Mouse (Mus musculus): ENCODE measurements at regions not wholly inside any gene's neighbourhood (a gene's known extent, or its start where the extent isn't known, plus 50 kb on each side); places are given as distances from the start of the nearest gene placed in this dataset.
A peak's percentile ranks its signal among the peaks of the same experiment; 100 is the strongest.
"Not testable (repeated sequence)": the region's sequence is repeated elsewhere in the genome, so short reads cannot be mapped to it uniquely, and the experiment has no call there.

- no peak for DNase-seq
Observed at GRCm38 (mm10) chr11:16649599-16649998, 102.4 kb upstream of the Egfr start.

DNA sequence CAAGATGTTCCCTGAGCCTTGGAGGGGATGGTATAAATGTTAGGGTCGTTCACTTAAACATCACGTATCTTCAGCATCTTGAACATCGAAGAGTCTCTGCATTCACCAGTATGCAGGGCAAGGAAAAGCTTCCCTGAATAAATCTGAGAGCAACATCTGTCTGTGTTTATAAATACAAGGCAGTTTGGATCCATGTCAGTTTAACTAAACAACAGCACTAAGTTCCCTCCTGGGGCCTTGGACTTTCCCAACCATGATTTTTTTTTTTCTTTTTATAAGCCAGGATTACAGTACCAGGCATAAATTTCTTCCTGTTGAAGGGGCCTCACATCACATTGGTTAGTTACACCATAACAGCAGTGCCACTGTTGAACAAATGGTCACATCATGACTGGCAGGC, 88.2 kb upstream of the Egfr start:
- no peak for DNase-seq

DNA sequence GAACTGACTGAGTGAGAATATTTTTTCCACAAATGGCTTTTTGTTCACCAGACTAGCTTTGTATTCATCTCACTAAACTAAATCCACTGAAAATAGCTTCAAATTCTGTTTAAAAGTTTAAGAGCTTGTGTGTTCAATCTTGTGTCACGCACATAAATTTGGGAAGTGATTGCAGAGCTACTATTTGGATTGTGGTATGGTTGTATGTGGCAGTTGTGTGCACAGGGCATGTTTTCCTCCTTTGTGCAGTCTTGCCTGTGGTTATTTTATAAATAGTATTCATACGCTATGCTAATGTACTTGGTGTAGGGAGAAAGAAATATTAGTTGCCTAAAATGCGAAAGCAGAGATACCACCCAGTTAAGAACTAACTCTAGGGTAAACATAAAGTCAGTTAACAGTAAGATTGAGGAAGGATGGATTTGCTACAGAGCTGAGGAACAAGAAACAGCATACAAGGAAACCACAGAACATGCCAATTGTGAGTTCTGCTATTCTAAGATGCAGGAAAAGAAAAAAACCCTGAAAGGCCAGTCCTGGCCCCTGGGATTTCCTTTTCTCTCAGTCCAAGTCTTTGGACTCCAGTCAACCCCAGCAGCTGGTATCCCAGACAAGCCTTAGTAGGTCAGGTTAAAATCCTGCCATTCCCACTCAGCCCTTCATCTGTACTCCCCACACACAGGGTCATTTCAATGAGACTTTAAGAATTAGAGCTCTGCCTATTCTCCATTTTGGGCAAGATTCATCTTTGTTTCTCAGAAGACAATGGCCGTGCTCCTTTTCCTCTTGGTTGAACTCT, 82.4 kb upstream of the Egfr start:
- DNase-seq, result peak; percentile 18 to 40

- DNase-seq, result peak in 1 of 2 experiments; percentile 8
Observed at GRCm38 (mm10) chr11:16670282-16670681, 81.7 kb upstream of the Egfr start.

DNA sequence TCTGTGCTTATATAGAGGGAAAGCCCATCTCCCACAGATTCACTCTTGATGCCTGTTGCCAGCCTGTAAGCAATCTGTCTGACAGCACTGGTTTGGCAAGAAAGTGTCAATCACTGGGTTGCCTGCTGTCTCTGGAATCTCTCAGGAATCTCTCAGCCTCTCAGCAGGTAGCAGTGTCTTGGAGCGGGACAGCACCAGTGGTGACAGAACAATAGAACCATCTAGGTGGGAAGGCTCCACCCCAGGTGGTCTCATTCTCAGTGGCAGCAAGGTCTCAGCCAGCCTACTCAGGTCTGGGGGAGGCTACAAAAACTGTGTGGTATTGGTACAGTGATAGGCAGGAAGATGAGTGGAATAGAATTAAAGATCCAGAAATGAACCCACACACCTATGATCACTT, 76.1 kb upstream of the Egfr start:
- not testable (repeated sequence) for DNase-seq

- no peak for DNase-seq
Observed at GRCm38 (mm10) chr11:16683538-16683937, 68.5 kb upstream of the Egfr start.

DNA sequence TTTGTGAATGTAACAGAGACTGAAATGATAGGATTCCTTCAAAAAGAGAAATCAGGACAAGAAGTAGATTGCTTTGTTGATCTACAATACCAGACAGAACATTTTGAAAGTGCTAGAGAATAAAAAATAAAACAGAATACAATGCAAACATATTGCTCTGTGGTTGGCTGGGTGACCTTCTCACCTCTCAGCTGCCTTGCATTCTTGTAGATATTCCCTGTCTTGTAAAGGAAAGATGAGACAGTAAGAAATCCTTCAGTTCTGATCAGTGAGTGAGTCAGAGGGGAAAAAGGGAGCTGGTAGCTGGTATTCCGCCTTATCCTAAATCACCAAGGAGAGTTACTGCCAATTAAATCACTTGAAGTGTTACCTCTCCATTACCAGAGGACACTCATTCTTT, 56.4 kb upstream of the Egfr start:
- DNase-seq, result no peak

DNA sequence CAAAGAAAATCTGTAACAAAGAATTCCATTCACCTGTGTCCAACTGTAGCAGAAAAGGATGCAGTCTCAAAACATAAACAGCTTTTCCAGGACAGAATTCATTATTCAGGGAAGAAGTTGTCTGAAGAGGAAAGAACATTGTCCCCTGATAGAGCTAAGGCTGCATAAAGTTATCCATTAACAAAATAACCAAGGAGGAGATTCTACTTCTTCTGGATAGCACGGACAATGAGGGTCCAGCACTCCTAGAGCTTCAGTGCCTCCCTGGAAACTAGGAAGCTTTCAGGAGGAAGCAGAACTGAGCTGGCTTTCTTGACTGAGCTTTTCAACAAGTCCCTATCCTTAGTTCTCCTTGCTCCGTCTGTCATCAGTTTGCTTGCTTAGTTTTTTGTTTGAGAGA, 55.2 kb upstream of the Egfr start:
- peak in 1 of 2 experiments; percentile 1 for DNase-seq

DNA sequence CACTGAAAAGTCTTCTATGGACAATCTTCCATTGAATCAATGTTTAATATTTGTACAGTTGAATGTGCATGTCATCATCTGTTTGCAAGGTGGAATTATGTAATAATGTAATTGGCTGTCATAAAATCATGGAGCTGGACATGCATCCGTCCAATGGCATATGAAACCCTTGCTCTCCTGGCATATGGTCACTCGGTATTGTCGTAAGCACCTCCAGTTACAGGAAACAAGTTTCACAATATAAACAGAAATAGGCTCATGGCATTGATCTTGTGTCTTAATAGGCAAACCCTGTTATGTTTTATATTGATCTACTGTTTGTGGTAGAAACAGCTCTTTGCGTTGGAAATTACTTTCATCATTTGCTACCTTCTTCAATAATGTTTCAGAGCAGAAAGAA, 50.2 kb upstream of the Egfr start:
- no peak for DNase-seq

Small RNA genes in the stretch of these regions (microRNA-seq; reads per million reads assigned to microRNA genes)
- gene Gm24714, result 0 reads per million in 2 experiments

All from heart, adult 18-20 months (tissue).